Mouse (Mus musculus) ovary, postnatal 36 days (tissue): ENCODE data around the gene Msantd1.
"Not testable (repeated sequence)": the region's sequence is repeated elsewhere in the genome, so short reads cannot be mapped to it uniquely, and the experiment has no call there.

ENCODE experiments used
- DNase-seq: peaks from one replicate; pipeline ENCODE4 v3.0.0; 2022; ENCODE audit warnings: low spot score, mixed read lengths

Gene Msantd1

GRCm38 (mm10) chr5:34907910-34908725 is at the start of gene Msantd1:
Gene Msantd1, plus strand, starts transcription at chr5:34908012.
- no peak for DNase-seq

- DNase-seq = no peak
Observed at GRCm38 (mm10) chr5:34865367-34865766, 42.4 kb upstream of the Msantd1 start.

GRCm38 (mm10) chr5:34880307-34880706 is 27.5 kb upstream of the Msantd1 start:
- DNase-seq = not testable (repeated sequence)

DNA sequence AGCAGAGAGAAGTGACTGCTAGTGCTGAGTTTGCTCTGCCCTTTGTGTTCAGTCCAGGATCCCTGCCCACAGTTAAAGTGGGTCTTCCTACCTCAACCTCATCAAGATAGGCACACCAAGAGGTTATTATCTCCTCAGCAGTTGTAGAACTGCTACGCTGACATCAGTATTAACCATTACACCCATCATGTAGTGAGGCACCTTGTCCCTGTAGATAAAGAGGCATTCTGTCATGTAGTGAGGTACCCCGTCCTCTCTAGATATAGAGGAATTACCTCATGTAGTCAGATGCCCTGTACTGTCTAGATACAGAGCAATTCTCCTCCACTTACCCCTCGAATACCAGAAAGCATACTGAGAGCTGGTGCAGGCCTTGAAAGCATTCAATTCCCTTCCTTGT is 26.8 kb upstream of the Msantd1 start:
- DNase-seq = no peak

DNA sequence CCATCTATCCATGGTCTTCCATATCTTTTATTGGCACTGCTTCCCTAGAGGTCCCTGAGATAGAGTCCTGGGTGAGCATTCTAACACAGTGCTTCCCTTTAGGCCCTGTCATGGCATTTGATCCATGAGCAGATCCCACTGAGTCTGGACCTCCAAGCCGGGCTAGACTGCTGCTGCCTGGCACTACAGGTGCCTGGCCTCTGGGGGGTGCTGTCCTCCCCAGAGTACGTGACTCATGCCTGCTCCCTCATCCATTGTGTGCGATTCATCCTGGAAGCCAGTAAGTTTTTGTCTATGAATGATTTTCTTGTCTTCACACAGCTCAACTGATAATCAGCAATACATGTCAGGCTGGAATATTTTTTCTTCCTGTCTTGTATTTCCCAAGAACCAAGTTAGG is 22.6 kb upstream of the Msantd1 start:
- no peak for DNase-seq

DNA sequence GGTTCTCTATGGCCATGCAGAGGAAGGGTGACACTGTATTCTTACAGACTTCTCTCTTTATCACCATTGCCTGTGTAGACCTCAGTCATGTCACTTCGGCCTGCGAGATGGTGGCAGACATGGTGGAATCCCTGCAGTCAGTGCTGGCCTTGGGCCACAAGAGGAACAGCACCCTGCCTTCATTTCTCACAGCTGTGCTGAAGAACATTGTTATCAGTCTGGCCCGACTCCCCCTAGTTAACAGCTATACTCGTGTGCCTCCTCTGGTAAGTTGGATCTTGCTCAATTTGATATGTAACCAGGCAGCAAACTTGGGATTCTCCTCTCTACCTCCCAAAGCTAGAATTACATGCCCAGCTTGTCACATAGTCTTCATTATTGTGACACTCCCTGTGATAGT is 18.6 kb upstream of the Msantd1 start:
- DNase-seq = no peak

DNA sequence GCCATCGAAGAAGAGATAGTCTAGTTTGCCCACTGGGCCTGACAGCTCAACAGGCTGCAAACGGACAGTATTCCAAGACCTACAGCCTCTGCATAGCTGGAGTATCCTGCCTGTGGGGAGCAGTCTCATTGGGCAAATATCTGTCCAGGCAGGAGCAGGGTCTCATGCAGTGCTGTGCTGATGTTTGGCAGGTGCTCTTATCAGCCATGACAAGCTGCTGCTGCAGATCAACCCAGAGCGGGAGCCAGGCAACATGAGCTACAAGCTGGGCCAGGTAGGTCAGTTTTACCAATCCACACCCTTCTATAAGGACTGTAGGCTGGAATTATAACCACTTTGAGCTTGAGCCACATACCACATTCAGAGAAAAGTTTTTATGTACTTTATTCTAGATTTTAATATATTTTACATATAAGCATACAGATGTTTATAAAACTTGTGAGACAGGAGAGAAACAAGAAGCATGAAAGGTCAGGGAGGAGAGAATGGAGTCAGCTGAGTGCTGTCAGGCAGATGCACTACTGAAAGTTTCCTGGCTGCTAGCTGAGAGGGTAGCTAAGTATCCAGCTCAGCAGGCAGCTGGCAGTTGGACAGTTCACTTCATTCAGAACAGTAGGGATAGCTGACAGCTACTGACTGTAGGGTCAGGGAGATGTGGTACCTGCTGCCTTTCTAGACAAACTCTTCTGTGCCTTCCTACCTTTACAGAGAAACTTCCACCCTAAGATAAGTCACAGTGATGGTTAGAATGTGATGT is 10.9 kb upstream of the Msantd1 start:
- no peak for DNase-seq

DNA sequence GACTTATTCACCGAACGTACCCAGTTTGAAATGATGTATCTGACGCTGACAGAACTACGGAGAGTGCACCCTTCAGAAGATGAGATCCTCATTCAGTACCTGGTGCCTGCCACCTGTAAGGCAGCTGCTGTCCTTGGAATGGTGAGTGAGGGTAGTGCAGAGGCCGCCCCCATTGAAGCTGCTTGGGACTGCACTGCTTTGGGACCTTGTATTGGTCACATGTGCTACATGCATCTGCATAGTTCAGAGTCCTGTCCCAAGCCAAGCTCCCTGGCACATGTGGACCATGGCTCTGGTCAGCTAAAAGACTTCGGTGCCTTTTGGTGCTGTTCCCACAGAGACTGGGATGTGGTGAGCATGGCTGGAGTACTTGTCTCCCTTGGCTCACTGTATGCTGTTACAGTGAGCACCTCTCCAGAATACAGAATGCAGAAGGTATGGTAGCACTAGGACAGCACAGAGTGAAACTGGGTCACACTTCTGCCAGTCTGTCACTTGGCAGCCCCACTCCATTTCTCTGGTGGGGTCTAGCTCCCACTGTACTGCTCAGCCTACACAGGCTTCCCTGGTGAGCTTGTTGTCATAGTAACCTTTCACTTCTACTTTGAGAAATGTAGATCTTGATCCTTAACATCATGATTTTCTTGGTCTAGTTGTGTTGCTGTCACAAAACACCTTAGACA is 7.9 kb upstream of the Msantd1 start:
- no peak for DNase-seq

GRCm38 (mm10) chr5:34902371-34902770 is 5.4 kb upstream of the Msantd1 start:
- no peak for DNase-seq

DNA sequence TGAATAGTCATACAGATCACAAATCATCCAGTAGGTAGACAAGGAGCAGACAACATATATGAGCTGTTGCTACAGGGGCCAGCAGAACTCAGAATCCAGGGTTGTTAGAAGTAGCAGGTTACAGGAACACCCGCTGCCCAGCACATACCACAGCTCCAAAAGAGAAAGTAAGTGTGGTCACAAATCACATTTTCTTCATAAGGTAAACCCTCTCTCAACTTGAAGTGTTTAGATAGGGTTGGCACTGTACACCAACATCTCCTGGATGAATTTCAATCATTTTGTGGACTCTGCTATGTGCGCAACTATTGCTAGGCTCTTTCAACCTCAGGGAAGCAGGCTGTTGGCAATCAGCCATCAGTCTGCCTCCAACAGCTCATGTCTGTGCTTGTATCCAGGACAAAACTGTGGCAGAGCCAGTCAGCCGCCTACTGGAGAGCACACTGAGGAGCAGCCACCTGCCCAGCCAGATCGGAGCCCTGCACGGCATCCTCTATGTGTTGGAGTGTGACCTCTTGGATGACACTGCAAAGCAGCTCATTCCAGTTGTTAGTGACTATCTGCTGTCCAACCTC is 4.9 kb upstream of the Msantd1 start:
- peak; percentile 46 for DNase-seq

DNA sequence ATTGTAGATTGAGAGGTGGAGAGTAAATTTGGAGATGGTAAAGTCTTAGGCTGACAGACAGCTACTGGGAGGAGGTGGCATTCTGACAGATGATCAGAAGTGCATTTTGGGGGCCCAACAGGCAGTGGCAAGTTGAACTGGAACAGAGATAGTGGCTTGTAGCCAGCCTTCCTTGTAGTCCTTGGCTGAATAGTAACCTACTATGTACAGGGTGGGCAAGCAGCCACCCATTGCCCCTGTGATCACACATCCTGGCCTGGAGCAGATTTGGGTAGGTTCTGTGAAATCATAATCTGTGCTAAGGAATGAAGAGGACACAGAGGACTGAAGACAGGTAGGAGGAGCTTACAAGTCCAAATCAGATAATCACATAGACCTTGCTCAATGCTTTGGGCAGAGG is 3.4 kb upstream of the Msantd1 start:
- no peak for DNase-seq

DNA sequence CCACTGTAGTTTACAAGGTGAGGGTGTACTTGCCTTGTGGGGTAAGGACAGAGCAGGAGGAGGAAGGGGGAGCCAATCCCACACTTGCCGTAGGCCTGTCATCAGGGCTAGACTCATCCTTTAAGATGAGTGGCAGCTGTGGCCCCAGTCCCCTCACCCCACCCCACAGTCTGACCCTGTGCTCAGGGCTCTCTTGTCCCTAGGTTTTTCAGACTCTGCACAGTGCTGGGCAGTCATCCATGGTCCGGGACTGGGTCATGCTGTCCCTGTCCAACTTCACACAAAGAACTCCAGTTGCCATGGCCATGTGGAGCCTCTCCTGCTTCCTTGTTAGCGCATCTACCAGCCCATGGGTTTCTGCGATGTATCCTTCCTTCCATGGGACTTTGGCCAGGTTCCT is 582 bp upstream of the Msantd1 start:
- no peak for DNase-seq

GRCm38 (mm10) chr5:34908726-34909633 is 1.2 kb downstream of the Msantd1 start:
- DNase-seq = no peak

DNA sequence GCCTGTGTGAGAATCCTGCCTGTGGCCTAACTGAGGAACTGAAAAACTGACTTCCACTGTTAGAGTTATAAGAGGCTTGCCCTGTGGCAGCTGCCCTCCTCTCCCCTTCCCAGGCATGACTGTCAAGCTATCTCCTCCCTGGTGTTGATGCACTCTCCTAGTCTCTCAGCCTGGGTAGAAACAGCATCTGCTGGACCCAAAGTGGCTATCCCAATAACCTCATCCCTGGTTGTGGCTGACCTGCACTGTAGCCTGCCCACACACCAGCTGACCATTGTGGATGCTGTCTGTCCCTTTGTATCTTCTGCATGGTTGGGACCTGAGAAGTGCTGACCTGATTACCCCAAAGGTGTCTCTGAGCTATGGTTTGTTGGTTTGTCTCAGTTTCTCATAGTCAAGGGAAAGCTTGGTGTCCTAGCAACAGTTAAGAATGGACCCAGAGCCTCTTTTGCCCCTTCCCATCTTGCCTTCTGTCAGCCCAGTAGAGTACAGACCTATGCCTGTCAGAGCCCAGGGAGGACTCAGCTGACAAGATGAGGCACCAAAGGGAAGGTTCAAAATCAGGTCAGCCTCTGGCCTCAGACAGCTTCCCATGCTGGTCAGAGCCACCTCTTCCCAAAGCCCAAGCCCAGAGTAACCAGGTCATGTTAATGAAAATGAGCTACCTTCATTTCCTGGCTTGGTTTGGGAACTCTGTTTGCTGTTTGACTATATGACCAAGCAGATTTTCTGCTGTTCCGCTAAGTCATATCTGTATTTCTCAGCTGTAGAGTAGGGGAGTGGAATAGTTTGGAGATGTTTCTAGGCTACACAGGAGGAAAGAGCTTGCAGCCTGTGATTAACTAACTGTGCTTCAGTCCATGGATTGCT is 2.1 kb downstream of the Msantd1 start:
- no peak for DNase-seq

- no peak for DNase-seq
Observed at GRCm38 (mm10) chr5:34910504-34910815, 2.6 kb downstream of the Msantd1 start.

DNA sequence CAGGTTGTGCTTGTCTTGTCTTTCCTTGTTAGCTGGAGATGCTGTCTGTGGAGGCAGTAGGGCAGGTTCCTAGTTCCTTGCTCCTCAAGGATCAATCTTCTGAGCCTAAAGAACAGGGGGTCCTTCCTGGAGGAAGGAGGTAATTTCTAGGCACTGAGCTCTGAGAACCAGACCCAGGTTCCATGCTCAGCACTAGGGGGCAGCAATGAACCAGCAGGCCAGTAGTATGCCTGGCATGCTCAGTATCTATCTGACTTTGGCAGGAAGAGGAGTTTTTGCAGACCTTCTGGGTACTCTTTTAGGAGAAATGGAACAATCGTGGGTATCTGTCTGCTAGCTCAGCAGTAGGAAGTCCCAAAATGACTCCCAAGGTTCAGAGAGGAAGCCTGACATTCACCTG is 8.0 kb downstream of the Msantd1 start:
- DNase-seq = peak; percentile 73

DNA sequence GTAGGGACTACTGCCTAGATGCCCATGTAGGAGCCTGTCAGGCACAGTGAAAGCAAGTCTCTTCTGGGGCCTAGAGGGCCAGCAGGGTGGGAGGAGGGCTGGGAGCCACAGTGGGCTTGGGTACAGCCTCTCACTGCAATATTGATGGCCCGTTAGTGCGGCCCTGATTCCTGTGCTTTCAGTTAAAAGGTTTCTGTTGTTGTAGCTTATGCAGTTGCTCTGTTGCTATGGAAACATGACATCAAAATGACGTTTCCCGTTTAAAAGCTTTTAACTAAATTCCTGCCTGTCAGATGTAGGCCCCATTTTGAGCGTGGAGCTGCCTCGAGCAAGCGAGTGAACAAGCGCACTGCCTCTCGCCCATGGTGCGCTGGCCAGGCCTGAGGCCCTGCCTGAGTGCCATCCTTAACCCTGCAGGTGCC is 9.4 kb downstream of the Msantd1 start:
- DNase-seq = no peak

DNA sequence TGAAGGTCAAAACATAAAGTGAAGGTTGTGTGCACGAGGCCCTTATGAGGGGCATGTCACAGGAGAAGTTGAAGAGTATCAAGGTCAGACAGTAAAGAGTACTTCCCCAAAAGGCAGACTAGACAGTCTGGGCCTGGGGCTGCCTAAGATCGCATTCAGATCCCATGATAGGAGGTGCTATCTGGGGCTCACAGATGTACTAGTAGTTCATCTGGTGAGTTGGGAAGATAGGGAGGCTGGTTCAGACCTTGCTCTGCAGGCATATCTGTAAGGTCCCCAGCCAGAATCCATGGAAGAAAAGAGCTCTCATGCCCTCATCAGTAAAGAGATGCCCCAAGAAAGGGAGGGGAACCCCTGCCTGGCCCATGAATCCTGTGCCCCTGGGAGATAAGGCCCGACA is 11.0 kb downstream of the Msantd1 start:
- no peak for DNase-seq

GRCm38 (mm10) chr5:34922531-34922930 is 14.7 kb downstream of the Msantd1 start:
- DNase-seq = no peak

DNA sequence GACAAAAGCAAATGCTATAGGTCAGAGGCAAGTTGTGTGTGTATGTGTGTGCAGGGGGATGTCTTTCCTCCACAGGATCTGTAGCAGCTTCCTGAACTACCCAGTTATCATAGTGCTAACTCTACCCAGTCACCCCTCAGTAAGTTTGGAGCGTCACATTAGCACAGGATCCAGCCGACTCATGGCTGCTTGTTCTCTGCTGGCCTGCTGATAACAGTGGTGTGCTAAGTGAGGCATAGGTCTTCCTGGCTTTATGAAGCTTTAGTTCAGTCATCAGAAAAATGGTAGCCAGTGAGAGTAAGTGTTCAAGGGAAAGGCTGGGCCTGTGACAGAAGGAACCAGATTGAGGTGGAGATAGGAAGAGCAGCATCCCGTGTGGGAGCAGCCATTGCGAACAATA is 16.1 kb downstream of the Msantd1 start:
- DNase-seq = no peak

DNA sequence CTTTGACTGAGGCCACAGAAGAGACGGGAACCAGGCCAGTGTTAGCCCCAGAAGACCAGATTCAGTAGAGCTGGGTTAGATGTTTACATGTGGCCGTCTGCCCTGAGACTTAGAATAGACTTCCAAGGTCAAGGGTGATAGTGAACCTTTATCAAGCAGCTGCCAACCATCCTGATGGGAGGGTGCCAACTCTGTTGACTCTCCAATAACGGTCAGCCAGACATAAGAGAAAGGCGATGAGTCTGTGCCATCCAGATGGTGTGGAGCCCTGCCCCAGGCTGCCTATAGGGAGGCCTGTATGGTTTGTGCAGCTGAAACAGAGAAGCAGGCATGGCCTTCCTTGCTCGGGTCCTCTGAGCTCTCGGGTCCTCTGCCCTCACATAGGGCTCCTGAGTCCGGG is 16.7 kb downstream of the Msantd1 start:
- peak; percentile 38 for DNase-seq
